Mouse (Mus musculus) lung, embryonic 15.5 days (tissue): ENCODE results near the gene Rapgef4. TPM values are rescaled to one million over a fixed set of nuclear protein-coding genes. Genes with fewer than 3 reads are reported as not detected.

Experiments
- ATAC-seq: fragments of 200-750 bp; cut with Nextera tagmentation; 2 replicates; pipeline ENCODE4 v1.8.0; 2017; ENCODE audit warnings: moderate number of reproducible peaks, borderline replicate concordance; ENCODE audit not compliant: low FRiP score, low TSS enrichment; ENCODE audit errors: extremely low read depth
- H3K27ac ChIP-seq: fragments of 300-500 bp; sonication (generic); 2 replicates; pipeline ENCODE4 v1.5.1; 2015; ENCODE audit warnings: moderate library complexity, mild to moderate bottlenecking, inconsistent platforms
- H3K27me3 ChIP-seq: fragments of 300-500 bp; sonication (generic); 2 replicates; pipeline ENCODE4 v1.6.1; 2015; ENCODE audit warnings: inconsistent platforms
- H3K36me3 ChIP-seq: fragments of 300-500 bp; sonication (generic); 2 replicates; pipeline ENCODE4 v1.6.1; 2015; ENCODE audit warnings: inconsistent platforms
- H3K4me1 ChIP-seq: fragments of 300-500 bp; sonication (generic); 2 replicates; pipeline ENCODE4 v1.6.1; 2015; ENCODE audit warnings: inconsistent platforms
- H3K4me2 ChIP-seq: fragments of 300-500 bp; sonication (generic); 2 replicates; pipeline ENCODE4 v1.6.1; 2015; ENCODE audit warnings: inconsistent platforms, mild to moderate bottlenecking, moderate library complexity
- H3K4me3 ChIP-seq: fragments of 300-500 bp; sonication (generic); 2 replicates; pipeline ENCODE4 v1.5.1; 2015; ENCODE audit warnings: mild to moderate bottlenecking, inconsistent platforms
- H3K9ac ChIP-seq: fragments of 300-500 bp; sonication (generic); 2 replicates; pipeline ENCODE4 v1.6.1; 2015; ENCODE audit warnings: inconsistent platforms
- H3K9me3 ChIP-seq: fragments of 300-500 bp; sonication (generic); 2 replicates; pipeline ENCODE4 v1.6.1; 2016; ENCODE audit warnings: inconsistent platforms
- WGBS: fragments of 180-500 bp; shearing (Covaris S2); methylation state at CpG from one replicate; pipeline ENCODE4 v1.1.7; 2015; 5-methylcytosine and 5-hydroxymethylcytosine counted together
- polyA plus RNA-seq: library from polyadenylated mRNA; unstranded; fragments of >200 nt; fragmentation: Nextera tagmentation; extraction: Ambion mirVana; gene quantifications from 2 replicates; pipeline ENCODE4 v1.2.1, GENCODE M21; 2015

Gene Rapgef4
- polyA plus RNA-seq, 1 experiment from 2014 or later = 5.0 TPM

DNA sequence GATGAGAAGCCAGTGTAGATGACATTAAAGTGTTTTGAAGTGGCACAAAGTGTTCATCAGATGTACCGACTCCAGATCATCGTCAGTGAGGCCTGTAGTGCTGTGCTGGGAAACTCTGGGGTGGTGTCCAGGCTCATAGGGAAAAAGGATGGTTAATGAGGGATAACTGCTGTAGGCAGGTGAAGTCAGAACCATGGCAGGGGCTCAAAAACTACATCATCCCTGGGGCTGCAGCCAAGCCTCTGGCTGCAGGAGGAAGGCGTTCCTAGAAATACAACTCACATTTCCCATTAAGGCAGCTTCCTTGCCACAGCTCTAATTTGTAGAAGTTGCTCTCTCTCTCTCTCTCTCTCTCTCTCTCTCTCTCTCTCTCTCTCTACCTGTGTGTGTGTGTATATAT lies 22.6 kb upstream of the Rapgef4 start:
- WGBS = 67% methylated on average over 3 of the region's 3 CpGs
- H3K9ac ChIP-seq = no peak overlapping the region
- no peaks in the 10 kb centered on the region for H3K27me3 ChIP-seq
- H3K9me3 ChIP-seq = no peaks in the 10 kb centered on the region
- H3K4me2 ChIP-seq = no peak overlapping the region
- H3K4me1 ChIP-seq = no peaks in the 10 kb centered on the region
- ATAC-seq = no peak
- H3K36me3 ChIP-seq = no peaks in the 10 kb centered on the region
- no peak overlapping the region for H3K4me3 ChIP-seq
- no peak overlapping the region for H3K27ac ChIP-seq

- H3K36me3 ChIP-seq = no peaks in the 10 kb centered on the region
- H3K4me3 ChIP-seq = no peak overlapping the region
- no peak overlapping the region for H3K9ac ChIP-seq
- no peak for ATAC-seq
- no peaks in the 10 kb centered on the region for H3K9me3 ChIP-seq
- WGBS = 25% methylated on average over 10 of the region's 10 CpGs
- no peaks in the 10 kb centered on the region for H3K4me1 ChIP-seq
- H3K27ac ChIP-seq = no peak overlapping the region
- no peak overlapping the region for H3K4me2 ChIP-seq
- no peaks in the 10 kb centered on the region for H3K27me3 ChIP-seq
Observed at GRCm38 (mm10) chr2:71964216-71964615, 16.8 kb upstream of the Rapgef4 start.

DNA sequence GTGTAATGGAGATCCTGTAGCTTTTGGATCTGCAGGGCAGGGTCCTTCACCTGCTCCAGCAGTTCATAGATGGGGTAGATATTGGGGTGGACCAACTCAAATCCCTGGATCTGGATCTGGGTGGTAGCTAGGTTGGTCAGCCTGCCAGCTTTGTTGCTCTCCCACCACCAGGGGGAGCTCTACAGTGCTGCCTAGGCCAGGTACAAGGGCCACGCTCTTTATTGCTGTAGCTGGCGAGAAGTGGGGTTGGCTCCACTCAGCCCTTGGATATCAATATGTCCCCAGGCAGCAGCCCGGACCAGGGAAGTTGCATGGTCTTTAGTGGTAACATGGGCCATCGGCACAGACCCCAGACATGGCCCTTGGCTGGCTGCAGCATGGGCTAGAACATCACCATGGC lies 15.6 kb upstream of the Rapgef4 start:
- no peaks in the 10 kb centered on the region for H3K36me3 ChIP-seq
- no peak overlapping the region for H3K4me2 ChIP-seq
- 79% methylated on average over 4 of the region's 4 CpGs for WGBS
- ATAC-seq = no peak
- H3K4me3 ChIP-seq = no peak overlapping the region
- no peak overlapping the region for H3K27ac ChIP-seq
- no peaks in the 10 kb centered on the region for H3K9me3 ChIP-seq
- no peaks in the 10 kb centered on the region for H3K4me1 ChIP-seq
- no peak overlapping the region for H3K9ac ChIP-seq
- no peaks in the 10 kb centered on the region for H3K27me3 ChIP-seq

GRCm38 (mm10) chr2:71966737-71967136 lies 14.3 kb upstream of the Rapgef4 start:
- 20% methylated on average over 4 of the region's 4 CpGs for WGBS
- Histone ChIP-seq H3K27ac (no peak overlapping the region), H3K4me2 (no peak overlapping the region), H3K9ac (no peak overlapping the region), H3K4me1 (no peaks in the 10 kb centered on the region; the same call in 1 of the 2 replicates), H3K36me3 (no peaks in the 10 kb centered on the region), H3K4me3 (no peak overlapping the region), H3K9me3 (no peaks in the 10 kb centered on the region), H3K27me3 (no peaks in the 10 kb centered on the region)
- peak; percentile 52; the same call in 1 of the 2 replicates for ATAC-seq

DNA sequence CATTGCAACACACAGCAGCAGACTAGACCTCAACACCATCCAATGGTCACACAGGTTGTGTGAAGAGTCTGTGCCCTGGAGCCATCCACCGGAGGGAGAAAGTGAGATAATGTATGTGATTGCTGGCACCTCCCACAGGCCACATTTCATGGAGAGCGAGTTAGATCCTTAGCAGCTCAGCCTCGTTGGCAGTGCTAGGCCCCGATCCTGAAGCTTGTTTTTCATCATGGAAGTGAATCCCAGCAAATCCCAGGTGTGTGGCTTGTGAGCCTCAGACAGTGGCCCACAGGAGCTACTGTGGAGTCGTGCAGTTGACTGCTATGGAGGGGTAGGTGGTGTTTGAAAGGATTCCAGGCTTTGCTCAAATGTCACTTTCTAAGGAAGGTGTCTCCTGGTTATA lies 13.2 kb upstream of the Rapgef4 start:
- Histone ChIP-seq H3K27ac (no peak overlapping the region), H3K4me3 (no peak overlapping the region), H3K4me2 (no peak overlapping the region), H3K4me1 (no peaks in the 10 kb centered on the region; the same call in 1 of the 2 replicates), H3K27me3 (no peaks in the 10 kb centered on the region), H3K9ac (no peak overlapping the region), H3K36me3 (no peaks in the 10 kb centered on the region), H3K9me3 (no peaks in the 10 kb centered on the region)
- 65% methylated on average over 5 of the region's 5 CpGs for WGBS
- ATAC-seq = no peak

GRCm38 (mm10) chr2:71973646-71974045 lies 7.4 kb upstream of the Rapgef4 start:
- Histone ChIP-seq H3K27ac (no peak overlapping the region), H3K9me3 (no peaks in the 10 kb centered on the region), H3K4me2 (no peak overlapping the region), H3K4me1 (no peaks in the 10 kb centered on the region; the same call in 1 of the 2 replicates), H3K4me3 (no peak overlapping the region), H3K36me3 (no peaks in the 10 kb centered on the region), H3K27me3 (no peaks in the 10 kb centered on the region), H3K9ac (no peak overlapping the region)
- 72% methylated on average over 3 of the region's 3 CpGs for WGBS
- ATAC-seq = no peak

DNA sequence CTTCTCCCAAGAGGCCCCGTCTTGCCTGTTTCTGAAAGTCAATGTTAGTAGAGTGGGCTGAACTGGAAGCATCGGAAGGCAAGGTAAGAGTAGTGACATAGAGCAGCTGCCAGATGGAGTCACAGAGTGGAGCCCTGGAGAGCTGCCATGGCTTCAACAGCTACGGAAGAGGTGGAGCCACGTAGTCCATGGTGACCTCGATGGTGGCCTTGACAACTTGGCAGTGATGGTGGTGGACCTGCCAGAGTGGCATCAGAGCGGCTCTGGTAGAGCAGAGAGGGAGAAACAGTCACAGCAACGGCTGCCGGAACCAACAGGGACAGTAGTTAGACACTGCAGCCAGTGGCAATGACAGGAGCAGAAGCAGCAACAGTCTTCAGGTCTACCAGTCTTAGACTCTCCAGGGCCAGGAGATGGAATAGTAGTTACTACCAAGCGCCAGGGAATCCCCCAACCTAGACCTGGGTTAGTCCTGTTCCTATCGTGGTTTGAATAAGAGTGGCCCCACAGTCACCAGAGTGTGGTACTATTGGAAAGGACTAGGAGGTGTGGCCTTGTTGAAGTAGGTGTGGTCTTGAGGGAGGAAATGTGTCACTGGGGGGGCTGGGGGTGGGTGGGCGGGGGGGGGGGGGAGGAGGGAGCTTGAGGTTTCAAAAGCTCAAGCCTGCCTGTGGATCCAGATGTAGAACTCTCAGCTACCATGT lies 6.7 kb upstream of the Rapgef4 start:
- H3K9me3 ChIP-seq = no peaks in the 10 kb centered on the region
- H3K4me1 ChIP-seq = no peaks in the 10 kb centered on the region; the same call in 1 of the 2 replicates
- H3K27ac ChIP-seq = no peak overlapping the region
- H3K36me3 ChIP-seq = no peaks in the 10 kb centered on the region
- H3K4me2 ChIP-seq = no peak overlapping the region
- H3K4me3 ChIP-seq = no peak overlapping the region
- no peak overlapping the region for H3K9ac ChIP-seq
- no peaks in the 10 kb centered on the region for H3K27me3 ChIP-seq
- 66% methylated on average over 11 of the region's 11 CpGs for WGBS
- no peak for ATAC-seq

GRCm38 (mm10) chr2:71979981-71980380 lies 1.1 kb upstream of the Rapgef4 start:
- WGBS = 84% methylated on average over 7 of the region's 7 CpGs

GRCm38 (mm10) chr2:71981343-71981851 lies 357 bp downstream of the Rapgef4 start:
- Histone ChIP-seq H3K9ac (peak overlapping the region; percentile 58), H3K27ac (no peak overlapping the region), H3K36me3 (no peaks in the 10 kb centered on the region), H3K4me1 (peaks cover 10% of the 10 kb centered on the region; the same call in 1 of the 2 replicates), H3K4me3 (peak overlapping the region; percentile 59), H3K4me2 (peak overlapping the region; percentile 100), H3K27me3 (peaks cover 21% of the 10 kb centered on the region; the same call in 1 of the 2 replicates), H3K9me3 (no peaks in the 10 kb centered on the region)
- no peak for ATAC-seq
- 12% methylated on average over 24 of the region's 24 CpGs for WGBS

More at GRCm38 (mm10) chr2:71979981-71980380, 1.1 kb upstream of the Rapgef4 start:
- Histone ChIP-seq H3K4me3 (no peak overlapping the region), H3K27ac (no peak overlapping the region), H3K36me3 (no peaks in the 10 kb centered on the region), H3K9me3 (no peaks in the 10 kb centered on the region), H3K4me1 (peaks cover 10% of the 10 kb centered on the region; the same call in 1 of the 2 replicates), H3K9ac (no peak overlapping the region), H3K27me3 (peaks cover 21% of the 10 kb centered on the region; the same call in 1 of the 2 replicates), H3K4me2 (no peak overlapping the region)
- no peak for ATAC-seq

DNA sequence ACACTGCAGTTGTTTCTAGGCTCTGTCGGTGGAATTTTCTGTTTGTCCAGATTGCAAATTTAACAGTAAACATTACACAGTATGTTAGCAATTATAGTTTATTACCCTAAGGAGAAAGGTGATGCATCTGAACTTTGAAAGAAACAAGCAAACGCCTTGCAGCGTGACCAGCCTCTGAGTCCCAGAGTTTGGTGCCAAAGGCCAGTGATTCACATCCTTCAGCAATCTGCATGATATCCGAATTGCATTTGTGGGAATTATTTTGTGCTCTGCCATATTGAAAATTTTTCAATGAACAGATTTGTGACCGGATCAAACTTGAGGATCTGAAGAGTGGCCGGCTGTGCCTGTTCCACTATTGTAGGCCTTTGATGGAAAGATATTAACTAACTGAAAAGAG lies 856 bp downstream of the Rapgef4 start:
- Histone ChIP-seq H3K27me3 (peaks cover 21% of the 10 kb centered on the region; the same call in 1 of the 2 replicates), H3K4me2 (peak overlapping the region; percentile 100; the same call in 1 of the 2 replicates), H3K36me3 (no peaks in the 10 kb centered on the region), H3K4me1 (peaks cover 10% of the 10 kb centered on the region; the same call in 1 of the 2 replicates), H3K4me3 (peak overlapping the region; percentile 59), H3K9ac (no peak overlapping the region), H3K27ac (no peak overlapping the region), H3K9me3 (no peaks in the 10 kb centered on the region)
- ATAC-seq = no peak
- WGBS = 70% methylated on average over 6 of the region's 6 CpGs

DNA sequence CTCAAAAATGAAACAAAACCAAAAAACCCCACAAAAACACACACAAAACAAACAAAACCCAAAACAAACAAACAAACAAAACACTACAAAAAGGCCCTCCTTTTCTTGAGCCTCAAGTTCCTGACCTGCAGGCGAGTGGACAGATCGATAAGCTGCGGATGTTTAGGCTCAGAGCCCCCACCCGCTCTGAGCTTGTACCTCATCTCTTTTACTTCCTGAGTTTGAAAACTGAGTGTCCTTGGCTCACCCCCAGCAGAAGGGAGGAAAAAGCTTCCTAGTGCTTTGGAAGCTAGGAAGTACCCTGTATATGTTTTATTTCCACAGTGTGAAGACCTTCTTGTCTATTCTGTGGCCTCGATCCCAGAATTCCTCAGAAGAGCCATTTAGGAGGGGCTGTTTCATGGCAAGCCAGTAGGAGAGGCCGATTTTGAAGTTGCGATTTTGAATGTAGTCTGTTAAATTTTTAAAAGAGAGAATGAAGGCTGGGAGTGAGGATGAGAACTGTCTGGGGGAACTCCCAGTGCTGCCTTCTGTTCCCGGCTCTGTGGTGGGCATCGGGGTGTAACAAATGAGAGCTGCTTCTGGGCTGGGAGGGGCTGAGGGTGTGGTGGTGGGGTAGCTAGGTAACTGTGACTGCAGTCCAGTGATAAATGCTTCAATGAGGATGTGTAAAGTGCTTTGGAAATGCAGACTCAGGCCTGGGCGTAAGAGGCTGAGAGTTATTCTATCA lies 2.0 kb downstream of the Rapgef4 start:
- no peak overlapping the region for H3K4me3 ChIP-seq
- H3K4me2 ChIP-seq = 0 out of 2 replicates have a peak overlapping the region, but pooled peaks have one; percentile 13
- no peak overlapping the region for H3K9ac ChIP-seq
- H3K4me1 ChIP-seq = peaks cover 10% of the 10 kb centered on the region; the same call in 1 of the 2 replicates
- WGBS = 54% methylated on average over 10 of the region's 10 CpGs
- ATAC-seq = no peak
- peaks cover 21% of the 10 kb centered on the region; the same call in 1 of the 2 replicates for H3K27me3 ChIP-seq
- H3K9me3 ChIP-seq = no peaks in the 10 kb centered on the region
- H3K36me3 ChIP-seq = no peaks in the 10 kb centered on the region
- no peak overlapping the region for H3K27ac ChIP-seq

GRCm38 (mm10) chr2:71985730-71986129 lies 4.7 kb downstream of the Rapgef4 start:
- H3K4me1 ChIP-seq = peaks cover 16% of the 10 kb centered on the region
- H3K4me2 ChIP-seq = no peak overlapping the region
- no peak overlapping the region for H3K27ac ChIP-seq
- no peaks in the 10 kb centered on the region for H3K36me3 ChIP-seq
- no peak overlapping the region for H3K4me3 ChIP-seq
- H3K9me3 ChIP-seq = no peaks in the 10 kb centered on the region
- WGBS = 63% methylated on average over 2 of the region's 2 CpGs
- peaks cover 13% of the 10 kb centered on the region; the same call in 1 of the 2 replicates for H3K27me3 ChIP-seq
- no peak overlapping the region for H3K9ac ChIP-seq
- no peak for ATAC-seq
